Mouse (Mus musculus): Measurements from ENCODE around the gene Vps37b. TPM values are rescaled to one million over a fixed set of nuclear protein-coding genes. Genes with fewer than 3 reads are reported as not detected.

Gene Vps37b
- total and polyA plus RNA-seq, 2 experiments from 2014 or later: 54.3 to 75.5 TPM

- DNase-seq (ENCODE audit: low spot score) (no peak), ATAC-seq (ENCODE audit: low FRiP score) (no peak)
- peak overlapping the region; percentile 36 for H3K4me2 ChIP-seq (ENCODE audit: low read depth, low read length, poor library complexity, severe bottlenecking)
- H3K27ac ChIP-seq (ENCODE audit: low read depth, low read length): peak overlapping the region; percentile 55; the same call in 1 of the 2 replicates
- 35% methylated on average over 19 of the region's 19 CpGs for WGBS
- H3K4me1 ChIP-seq (ENCODE audit: insufficient read depth, low read length): peaks cover 11% of the 10 kb centered on the region
- no peaks in the 10 kb centered on the region for H3K36me3 ChIP-seq (ENCODE audit: insufficient read depth, low read length)
- TF ChIP-seq CTCF (IDR thresholded peaks at IDR 0.05): no peak
- no peak overlapping the region for H3K9ac ChIP-seq (replicated peaks; ENCODE audit: low read length, poor library complexity, severe bottlenecking)
- no peak overlapping the region for H3K4me3 ChIP-seq (ENCODE audit: low read depth, low read length)
- no peaks in the 10 kb centered on the region for H3K27me3 ChIP-seq (ENCODE audit: insufficient read depth, low read length)
- H3K9me3 ChIP-seq (ENCODE audit: low read length): no peaks in the 10 kb centered on the region
Measured at GRCm38 (mm10) chr5:124027702-124028470, 4.2 kb downstream of the Vps37b start.

DNA sequence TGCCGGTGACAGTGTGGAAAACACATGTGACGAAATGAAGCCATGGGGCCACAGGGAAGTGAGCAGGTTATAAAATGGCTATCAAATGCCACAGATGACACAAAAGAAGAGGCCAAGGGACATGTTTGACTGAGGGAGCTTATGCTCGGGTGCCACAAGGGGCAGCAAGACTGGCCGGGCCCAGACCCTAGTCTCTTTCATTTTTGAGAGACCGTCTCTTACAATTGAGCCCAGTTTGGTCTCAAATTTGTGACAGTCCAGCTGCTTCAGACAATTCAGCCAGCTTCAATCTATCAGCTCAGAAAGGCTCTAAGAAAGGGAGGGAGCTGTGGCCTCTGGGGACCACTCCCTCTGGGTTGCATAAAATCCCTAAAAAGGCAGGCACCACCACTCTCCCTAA, 5.5 kb downstream of the Vps37b start:
- no peak for TF ChIP-seq CTCF (IDR thresholded peaks at IDR 0.05)
- H3K36me3 ChIP-seq (ENCODE audit: insufficient read depth, low read length): no peaks in the 10 kb centered on the region
- 63% methylated on average over 5 of the region's 5 CpGs for WGBS
- H3K4me3 ChIP-seq (ENCODE audit: low read depth, low read length): no peak overlapping the region
- H3K4me2 ChIP-seq (ENCODE audit: low read depth, low read length, poor library complexity, severe bottlenecking): no peak overlapping the region
- H3K9ac ChIP-seq (replicated peaks; ENCODE audit: low read length, poor library complexity, severe bottlenecking): no peak overlapping the region
- H3K4me1 ChIP-seq (ENCODE audit: insufficient read depth, low read length): peaks cover 11% of the 10 kb centered on the region
- ATAC-seq (ENCODE audit: low FRiP score) (no peak), DNase-seq (ENCODE audit: low spot score) (no peak)
- no peak overlapping the region for H3K27ac ChIP-seq (ENCODE audit: low read depth, low read length)
- H3K27me3 ChIP-seq (ENCODE audit: insufficient read depth, low read length): no peaks in the 10 kb centered on the region
- H3K9me3 ChIP-seq (ENCODE audit: low read length): no peaks in the 10 kb centered on the region

- Histone ChIP-seq H3K4me3 (ENCODE audit: low read depth, low read length) (no peak overlapping the region), H3K4me2 (ENCODE audit: low read depth, low read length, poor library complexity, severe bottlenecking) (no peak overlapping the region), H3K9me3 (ENCODE audit: low read length) (no peaks in the 10 kb centered on the region), H3K4me1 (ENCODE audit: insufficient read depth, low read length) (peaks cover 11% of the 10 kb centered on the region), H3K9ac (replicated peaks; ENCODE audit: low read length, poor library complexity, severe bottlenecking) (no peak overlapping the region), H3K36me3 (ENCODE audit: insufficient read depth, low read length) (no peaks in the 10 kb centered on the region), H3K27me3 (ENCODE audit: insufficient read depth, low read length) (no peaks in the 10 kb centered on the region), H3K27ac (ENCODE audit: low read depth, low read length) (no peak overlapping the region)
- DNase-seq (ENCODE audit: low spot score): no peak
- no peak for TF ChIP-seq CTCF (IDR thresholded peaks at IDR 0.05)
- 76% methylated on average over 15 of the region's 15 CpGs for WGBS
- no peak for ATAC-seq (ENCODE audit: low FRiP score)
Measured at GRCm38 (mm10) chr5:124025587-124026441, 6.3 kb downstream of the Vps37b start.

DNA sequence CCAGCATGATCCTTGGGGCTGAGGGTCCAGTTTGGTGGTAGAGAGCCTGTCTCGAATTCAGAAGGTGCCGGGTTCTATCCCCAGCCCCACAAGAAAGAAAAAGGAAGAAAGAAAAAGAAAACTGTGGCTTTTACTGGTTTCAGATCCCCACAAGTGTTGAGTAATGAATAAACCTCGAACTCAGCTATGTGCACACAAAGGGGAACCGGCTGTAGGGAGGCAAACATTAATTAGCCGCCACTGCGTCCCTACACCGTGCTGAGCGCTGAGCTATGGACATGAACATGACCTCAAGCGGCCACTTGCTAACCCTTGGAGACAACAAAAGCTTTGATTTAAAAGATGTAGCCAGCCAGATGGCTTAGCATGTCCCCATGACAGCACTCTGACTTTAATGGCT, 6.9 kb downstream of the Vps37b start:
- H3K4me3 ChIP-seq (ENCODE audit: low read depth, low read length): no peak overlapping the region
- H3K27ac ChIP-seq (ENCODE audit: low read depth, low read length): peak overlapping the region; percentile 12; the same call in 1 of the 2 replicates
- peaks cover 11% of the 10 kb centered on the region for H3K4me1 ChIP-seq (ENCODE audit: insufficient read depth, low read length)
- H3K4me2 ChIP-seq (ENCODE audit: low read depth, low read length, poor library complexity, severe bottlenecking): no peak overlapping the region
- 49% methylated on average over 9 of the region's 9 CpGs for WGBS
- no peak overlapping the region for H3K9ac ChIP-seq (replicated peaks; ENCODE audit: low read length, poor library complexity, severe bottlenecking)
- H3K9me3 ChIP-seq (ENCODE audit: low read length): no peaks in the 10 kb centered on the region
- TF ChIP-seq CTCF (IDR thresholded peaks at IDR 0.05): no peak
- ATAC-seq (ENCODE audit: low FRiP score) (no peak), DNase-seq (ENCODE audit: low spot score) (no peak)
- H3K36me3 ChIP-seq (ENCODE audit: insufficient read depth, low read length): no peaks in the 10 kb centered on the region
- H3K27me3 ChIP-seq (ENCODE audit: insufficient read depth, low read length): no peaks in the 10 kb centered on the region

DNA sequence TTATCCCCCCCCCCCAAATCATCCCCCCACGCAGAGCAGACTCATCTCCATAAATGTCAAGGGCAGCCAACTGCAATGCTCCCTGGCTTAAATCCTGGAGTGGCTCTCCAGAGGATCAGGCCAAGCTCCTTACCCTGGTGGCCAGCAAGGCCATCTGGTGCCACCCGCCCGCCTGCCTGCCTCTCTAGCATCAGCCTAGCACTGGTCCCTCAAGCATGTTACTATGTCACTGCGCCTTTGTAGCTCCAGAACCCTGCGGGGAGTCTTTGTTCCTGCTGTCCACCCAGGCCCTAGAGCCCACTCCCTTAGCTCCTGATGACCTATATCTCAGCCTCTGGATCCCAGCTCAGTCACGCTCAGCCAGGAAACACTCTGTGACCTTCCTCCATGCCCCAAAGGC, 7.4 kb downstream of the Vps37b start:
- no peak overlapping the region for H3K9ac ChIP-seq (replicated peaks; ENCODE audit: low read length, poor library complexity, severe bottlenecking)
- no peak for TF ChIP-seq CTCF (IDR thresholded peaks at IDR 0.05)
- no peaks in the 10 kb centered on the region for H3K27me3 ChIP-seq (ENCODE audit: insufficient read depth, low read length)
- H3K4me1 ChIP-seq (ENCODE audit: insufficient read depth, low read length): peaks cover 11% of the 10 kb centered on the region
- no peaks in the 10 kb centered on the region for H3K36me3 ChIP-seq (ENCODE audit: insufficient read depth, low read length)
- H3K27ac ChIP-seq (ENCODE audit: low read depth, low read length): peak overlapping the region; percentile 12; the same call in 1 of the 2 replicates
- H3K4me3 ChIP-seq (ENCODE audit: low read depth, low read length): no peak overlapping the region
- H3K4me2 ChIP-seq (ENCODE audit: low read depth, low read length, poor library complexity, severe bottlenecking): no peak overlapping the region
- ATAC-seq (ENCODE audit: low FRiP score) (peak; percentile 34; the same call in 1 of the 2 replicates), DNase-seq (ENCODE audit: low spot score) (peak; percentile 73)
- H3K9me3 ChIP-seq (ENCODE audit: low read length): no peaks in the 10 kb centered on the region
- 46% methylated on average over 6 of the region's 6 CpGs for WGBS

DNA sequence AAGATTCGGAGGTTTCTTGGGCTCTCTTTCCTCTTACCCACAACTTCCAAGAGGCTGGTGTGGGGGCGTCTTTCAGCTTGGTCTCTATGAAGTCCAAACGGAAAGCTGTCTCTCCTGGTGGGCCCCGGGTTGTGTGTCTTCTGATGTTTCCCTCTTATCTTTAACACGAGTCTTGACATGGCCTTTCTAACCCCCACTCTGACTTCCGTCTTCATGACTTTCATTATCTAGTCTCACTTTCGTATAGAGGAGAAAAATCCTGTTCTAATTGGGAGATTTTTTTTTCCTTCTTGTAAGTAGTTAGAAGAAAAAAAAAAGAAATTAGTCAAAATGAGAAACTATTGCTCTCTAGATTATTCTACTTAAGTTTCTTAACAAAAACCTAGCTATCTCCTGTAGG, 9.7 kb downstream of the Vps37b start:
- no peak for TF ChIP-seq CTCF (IDR thresholded peaks at IDR 0.05)
- Histone ChIP-seq H3K27me3 (ENCODE audit: insufficient read depth, low read length) (no peaks in the 10 kb centered on the region), H3K36me3 (ENCODE audit: insufficient read depth, low read length) (no peaks in the 10 kb centered on the region), H3K27ac (ENCODE audit: low read depth, low read length) (no peak overlapping the region), H3K9ac (replicated peaks; ENCODE audit: low read length, poor library complexity, severe bottlenecking) (no peak overlapping the region), H3K4me1 (ENCODE audit: insufficient read depth, low read length) (peaks cover 6% of the 10 kb centered on the region; the same call in 1 of the 2 replicates), H3K4me2 (ENCODE audit: low read depth, low read length, poor library complexity, severe bottlenecking) (no peak overlapping the region), H3K9me3 (ENCODE audit: low read length) (no peaks in the 10 kb centered on the region), H3K4me3 (ENCODE audit: low read depth, low read length) (no peak overlapping the region)
- no peak for DNase-seq (ENCODE audit: low spot score)
- WGBS: 78% methylated on average over 7 of the region's 7 CpGs
- ATAC-seq (ENCODE audit: low FRiP score): no peak
